Mouse (Mus musculus) bone marrow, adult 2 months (tissue): Measurements from ENCODE around the gene Cep83.

Experiments used
- CTCF ChIP-seq: fragments of 200-500 bp; IDR thresholded peaks from 2 replicates; pipeline ENCODE4 v1.5.1; 2011; ENCODE audit warnings: low read length, control low read depth; ENCODE audit not compliant: control insufficient read depth, insufficient read depth
- POLR2A ChIP-seq: fragments of 200-500 bp; IDR thresholded peaks from 2 replicates; pipeline ENCODE4 v1.6.1; 2011; ENCODE audit warnings: low read depth, mild to moderate bottlenecking, control low read depth, low read length, borderline replicate concordance; ENCODE audit not compliant: control insufficient read depth

GRCm38 (mm10) chr10:94690376-94690775, 1.9 kb downstream of the Cep83 start:
- no peak for TF ChIP-seq CTCF
- no peak for TF ChIP-seq POLR2A
